Mouse (Mus musculus): ENCODE data around the gene Man2c1.
A peak's percentile ranks its signal among the peaks of the same experiment; 100 is the strongest.

Gene Man2c1

DNA sequence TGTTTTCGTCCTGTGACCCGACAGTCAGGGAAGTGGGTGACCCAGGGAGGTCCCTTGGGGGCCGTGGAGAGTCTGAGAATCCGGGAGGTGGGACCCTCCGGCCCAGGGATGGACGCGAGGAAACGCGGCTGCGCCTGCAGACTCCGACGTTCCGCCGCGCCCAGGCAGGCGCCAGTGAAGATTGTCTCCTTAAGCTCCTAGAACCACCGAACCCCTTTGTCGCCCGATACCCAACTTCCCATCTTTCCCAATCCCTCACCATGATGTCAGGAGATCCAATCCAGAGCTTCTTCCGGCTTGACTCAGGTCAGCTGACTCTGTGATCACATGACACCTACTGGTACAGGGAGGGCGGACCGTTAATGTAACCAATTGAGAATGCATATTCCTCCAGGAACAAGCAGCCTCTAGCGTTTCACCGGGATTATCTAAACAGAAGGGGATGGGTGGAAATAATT, 27.6 kb downstream of the Man2c1 start, which contains the start of gene Commd4:
TSS of gene Commd4 (minus strand) at position 319 of the 458 bp plus-strand sequence.
- DNase-seq (ENCODE audit: low spot score): peak; percentile 87

DNA sequence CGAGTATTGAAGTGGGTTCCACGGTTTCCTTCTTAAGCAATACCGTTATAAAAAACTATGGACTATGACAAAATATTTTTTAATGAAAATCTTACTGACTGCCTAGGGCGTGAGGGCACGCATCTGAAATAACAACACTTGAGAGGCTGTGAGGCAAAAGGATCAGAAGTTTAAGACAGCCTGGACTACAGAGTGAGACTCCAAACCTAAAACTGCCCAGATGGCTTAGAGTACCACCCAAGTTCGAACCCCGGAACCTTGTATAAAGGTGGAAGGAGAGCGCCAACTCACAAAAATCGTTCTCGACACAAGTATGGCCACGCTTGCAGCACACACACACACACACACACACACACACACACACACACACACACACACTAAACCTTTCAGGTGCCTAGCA, 28.0 kb downstream of the Man2c1 start:
- DNase-seq (ENCODE audit: low spot score): no peak

DNA sequence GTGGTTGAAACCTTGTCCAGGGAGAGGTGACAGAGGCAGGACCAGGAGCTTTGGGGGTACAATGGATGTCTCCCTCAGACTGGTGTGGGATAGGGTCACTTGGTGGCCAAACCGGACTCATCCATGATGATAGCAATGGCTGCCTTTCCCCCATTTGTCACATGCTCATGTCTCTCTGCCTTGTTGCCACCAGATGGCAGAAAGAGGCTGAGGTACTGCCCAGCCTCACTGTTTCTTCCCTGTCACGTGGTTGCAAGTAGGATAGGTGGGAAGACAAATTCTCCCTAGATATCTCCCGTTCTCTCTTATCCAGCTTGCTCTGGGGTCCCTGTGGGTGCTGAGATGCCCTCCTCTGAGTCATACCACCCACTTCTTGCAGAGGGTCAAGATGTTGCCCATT, 32.0 kb downstream of the Man2c1 start:
- DNase-seq (ENCODE audit: low spot score): no peak

DNA sequence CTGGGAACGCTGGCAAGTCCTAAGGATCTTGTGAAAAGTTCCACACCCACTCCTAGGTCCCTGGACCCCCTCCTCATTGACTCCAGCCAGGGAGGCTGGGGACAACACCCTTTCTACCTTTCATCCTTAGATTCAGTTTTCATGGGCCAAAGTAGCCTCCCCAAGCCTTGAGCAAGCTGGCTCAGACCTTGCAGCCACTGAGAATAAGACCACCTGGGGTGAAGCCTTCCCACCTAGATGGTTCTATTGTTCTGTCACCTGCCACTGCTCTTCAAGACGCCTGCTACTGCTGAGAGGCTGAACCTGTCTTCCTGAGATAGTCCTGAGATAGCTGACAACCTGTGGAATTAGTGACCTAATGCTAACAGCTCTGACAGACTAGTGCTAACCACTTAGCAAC, 32.6 kb downstream of the Man2c1 start:
- DNase-seq (ENCODE audit: low spot score): no peak

DNA sequence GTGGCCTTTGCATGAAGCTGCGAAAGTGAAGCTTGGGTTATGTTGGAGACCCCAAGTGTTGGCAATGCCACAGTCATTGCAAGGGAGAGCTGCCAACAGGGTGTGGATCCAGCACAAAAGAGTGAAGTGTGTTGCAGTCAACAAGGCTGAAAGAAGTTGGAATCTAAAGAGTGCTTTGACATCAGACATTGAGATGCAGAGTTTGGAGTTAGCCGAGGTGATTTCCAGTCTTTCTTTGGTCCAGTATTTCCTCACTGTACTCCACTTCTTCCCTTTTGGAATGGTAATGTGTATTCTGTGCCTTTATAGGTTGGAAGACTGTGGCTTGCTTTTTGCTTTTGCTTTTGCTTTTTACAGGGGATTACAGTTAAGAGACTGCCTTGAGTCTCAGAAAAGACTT, 35.7 kb downstream of the Man2c1 start:
- no peak for DNase-seq (ENCODE audit: low spot score)

DNA sequence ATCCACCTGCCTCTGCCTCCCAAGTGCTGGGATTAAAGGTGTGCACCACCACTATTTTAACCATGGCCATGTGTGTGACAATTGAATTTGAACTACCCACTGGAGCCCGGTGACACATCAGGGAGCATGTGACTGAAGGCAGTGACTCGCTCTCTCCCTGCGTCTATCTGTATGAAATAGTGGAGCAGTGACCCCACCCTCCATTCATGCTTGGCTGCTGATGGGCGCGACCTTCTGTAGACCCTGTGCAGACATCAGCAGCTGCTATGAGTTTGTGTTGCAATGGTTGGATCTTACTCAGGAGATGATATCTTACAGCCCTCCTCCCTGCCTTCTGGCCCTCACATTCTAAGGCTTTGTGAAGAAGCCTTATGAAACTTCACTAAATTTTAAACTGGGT, 37.9 kb downstream of the Man2c1 start:
- no peak for DNase-seq (ENCODE audit: low spot score)

Data from c-Kit-positive CD71-positive TER-119-positive erythroid progenitor cells, embryonic 14.5 days (primary cell).